Mouse (Mus musculus) adipocyte (in vitro differentiated cells): ENCODE data around the gene Coasy.
"Not testable (repeated sequence)": the region's sequence is repeated elsewhere in the genome, so short reads cannot be mapped to it uniquely, and the experiment has no call there.

Experiments
- DNase-seq: peaks from one replicate; pipeline ENCODE4 v3.0.0-alpha.2; 2016; ENCODE audit warnings: low spot score

The Coasy gene

DNA sequence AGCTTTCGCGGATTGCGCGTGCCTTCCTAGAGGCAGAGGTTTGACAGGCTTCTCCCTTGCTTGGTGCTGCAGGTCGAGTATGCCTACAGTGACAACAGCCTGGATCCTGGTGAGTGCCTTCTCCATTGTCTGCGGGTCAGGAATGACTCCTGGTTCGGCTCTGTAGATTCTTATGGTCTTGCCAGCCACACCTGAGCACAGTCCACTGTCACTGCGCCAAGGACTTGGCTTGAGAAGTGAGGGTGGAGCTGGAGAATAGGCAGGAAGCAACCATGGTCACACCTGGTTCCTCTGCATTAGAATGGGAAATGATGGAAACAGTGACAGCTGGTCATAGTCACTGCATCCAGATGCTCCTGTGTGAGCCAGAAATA, 5.3 kb downstream of the Coasy start:
- no peak for DNase-seq

DNA sequence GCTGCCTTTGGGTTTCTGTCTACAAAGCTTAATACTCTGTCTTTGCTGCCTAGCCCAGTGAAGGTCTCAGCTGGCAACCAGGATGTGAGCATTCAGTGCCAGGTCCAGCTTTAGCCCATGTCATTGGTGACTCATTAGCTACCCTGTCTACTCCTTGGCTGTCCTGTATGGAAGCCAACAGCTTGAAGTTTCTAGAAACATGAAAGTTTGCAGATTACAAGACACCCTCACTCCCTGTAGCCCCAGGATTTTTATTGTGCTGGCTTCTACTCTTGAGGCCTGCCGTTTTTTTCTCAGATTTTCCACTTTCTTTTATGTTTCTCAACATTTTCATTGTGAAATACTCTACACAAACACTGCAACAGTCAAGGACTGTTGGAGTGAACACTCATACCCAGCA, 7.6 kb downstream of the Coasy start:
- DNase-seq = peak; percentile 54

DNA sequence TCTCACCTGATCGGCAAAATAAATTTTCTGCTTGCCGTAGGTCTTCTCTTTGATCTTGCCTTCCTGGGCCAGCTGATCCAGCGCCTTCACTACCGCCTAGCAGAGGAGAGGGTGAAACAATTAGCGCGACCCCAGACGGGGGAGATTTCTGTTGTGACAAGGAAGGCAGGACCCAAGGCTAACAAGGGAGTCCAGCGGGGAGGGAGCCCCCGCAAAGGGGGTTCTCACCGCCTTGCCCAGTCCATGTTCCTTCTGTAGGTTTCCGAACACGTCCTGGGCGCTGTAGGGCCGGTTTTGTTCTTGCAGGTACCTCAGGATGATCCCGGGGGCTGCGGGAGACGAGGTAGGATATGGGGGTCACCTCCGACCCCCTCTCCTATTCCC, 12.6 kb downstream of the Coasy start:
- DNase-seq = no peak

DNA sequence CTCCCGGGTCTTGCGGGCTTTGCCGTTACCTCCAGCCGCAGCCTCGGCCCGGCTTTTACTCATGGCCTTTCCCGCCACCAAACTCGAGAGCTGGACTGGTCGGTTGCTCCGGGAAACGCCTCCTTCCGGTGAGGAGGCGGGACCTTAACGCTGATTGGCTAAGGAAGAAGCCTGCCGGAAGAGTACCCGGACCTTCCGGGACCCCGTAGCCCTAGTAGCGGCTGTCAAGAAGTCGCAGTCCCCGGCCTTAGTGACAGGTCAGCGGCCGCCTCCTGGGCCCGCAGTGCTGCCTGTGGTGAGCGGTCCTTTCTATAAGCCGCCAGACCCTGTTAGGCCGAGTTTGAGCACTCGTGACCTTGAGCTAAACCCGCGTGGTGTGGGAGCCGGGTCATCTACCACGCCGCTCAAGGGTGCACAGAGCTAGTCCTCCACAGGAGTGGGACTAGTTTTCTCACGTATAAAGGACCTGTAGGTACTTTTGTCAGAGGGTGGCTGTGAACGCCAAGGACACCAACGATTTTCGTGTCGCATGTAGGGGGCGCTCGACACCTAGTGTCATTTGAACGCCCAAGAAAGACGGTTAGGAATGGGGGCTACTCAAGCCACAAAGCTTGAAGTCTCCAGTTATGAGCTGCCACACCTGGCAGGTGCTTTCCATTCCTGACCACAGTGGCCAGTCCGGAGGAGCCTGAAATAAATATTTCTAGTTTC, 13.1 kb downstream of the Coasy start, which contains the start of gene Psmc3ip:
Psmc3ip (minus strand) TSS at position 123 of the 711 bp plus-strand sequence.
- DNase-seq = peak; percentile 96

DNA sequence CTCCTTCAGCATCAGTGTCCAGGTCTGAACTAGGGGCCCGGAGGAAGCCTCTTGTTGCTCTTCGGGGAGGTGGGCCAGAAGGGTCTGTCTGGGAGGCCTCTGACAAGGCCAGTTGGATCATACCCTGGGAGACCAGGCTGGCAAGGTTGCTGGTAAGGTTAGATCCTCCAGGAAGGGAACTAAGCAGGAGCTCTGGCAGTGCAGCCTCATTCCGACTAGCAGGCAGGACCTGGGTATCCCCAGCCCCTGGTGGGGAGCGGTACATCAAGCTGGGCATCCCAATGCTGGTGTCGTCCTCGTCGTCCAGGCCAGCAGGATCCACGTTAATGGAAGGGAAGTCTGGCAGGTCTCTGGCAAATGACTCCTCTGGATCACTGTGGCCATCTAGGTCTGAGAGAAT, 15.9 kb downstream of the Coasy start:
- no peak for DNase-seq

DNA sequence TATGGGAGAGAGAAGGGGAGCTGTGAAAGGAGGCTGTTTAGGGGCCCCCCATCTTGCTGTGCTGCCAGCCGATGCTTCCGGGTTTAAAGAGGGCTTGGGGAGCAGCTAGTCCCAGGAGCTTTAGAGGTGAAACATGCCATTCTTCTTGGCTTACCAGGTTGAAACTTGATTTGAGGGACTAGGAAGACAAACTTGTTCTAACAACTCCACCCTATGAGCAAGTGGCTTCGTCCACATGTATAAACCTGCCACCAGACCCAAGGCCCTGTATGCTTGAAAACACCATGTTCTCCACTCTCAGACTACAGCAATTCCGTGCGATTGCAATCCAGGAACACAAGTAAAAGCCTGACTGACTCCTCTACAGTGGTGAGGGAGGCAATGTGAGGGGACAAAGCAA, 20.6 kb downstream of the Coasy start:
- no peak for DNase-seq

DNA sequence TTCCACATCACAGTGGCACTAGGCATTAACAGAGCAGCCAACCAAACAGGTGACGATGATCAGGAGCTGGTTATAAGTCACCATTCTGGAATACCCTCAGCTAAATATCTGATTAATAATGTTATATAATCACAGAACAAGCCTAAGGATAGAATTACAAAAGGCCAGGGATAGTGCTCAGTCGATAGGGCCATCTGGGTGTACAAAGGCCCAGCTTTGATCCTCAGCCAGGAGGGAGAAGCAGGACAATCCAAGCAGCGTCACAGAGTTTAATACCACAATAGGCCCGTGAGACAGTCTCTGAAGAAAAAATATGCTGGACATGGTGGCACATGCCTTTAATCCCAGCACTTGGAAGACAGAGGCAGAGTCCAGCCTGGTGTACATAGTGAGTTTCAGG, 27.0 kb downstream of the Coasy start:
- DNase-seq = no peak

DNA sequence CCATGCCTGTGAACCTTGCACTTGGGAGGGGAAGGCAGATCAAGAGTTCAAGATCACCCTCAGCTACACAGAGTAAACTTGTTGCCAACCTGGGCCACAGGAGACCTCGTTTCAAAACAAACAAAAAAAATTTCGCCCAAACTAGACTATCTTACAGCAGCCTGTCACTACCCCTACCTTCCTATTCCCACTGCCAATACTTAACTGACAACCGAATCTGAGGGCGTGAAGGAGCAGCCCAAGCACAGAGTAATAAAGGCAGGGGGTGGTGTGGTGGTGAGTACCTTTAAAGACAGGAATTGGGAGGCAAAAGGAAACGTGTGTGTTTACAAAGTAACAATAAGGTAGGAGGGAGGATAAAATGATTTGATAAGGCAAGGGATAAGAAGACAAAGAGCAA, 28.3 kb downstream of the Coasy start:
- DNase-seq = no peak

DNA sequence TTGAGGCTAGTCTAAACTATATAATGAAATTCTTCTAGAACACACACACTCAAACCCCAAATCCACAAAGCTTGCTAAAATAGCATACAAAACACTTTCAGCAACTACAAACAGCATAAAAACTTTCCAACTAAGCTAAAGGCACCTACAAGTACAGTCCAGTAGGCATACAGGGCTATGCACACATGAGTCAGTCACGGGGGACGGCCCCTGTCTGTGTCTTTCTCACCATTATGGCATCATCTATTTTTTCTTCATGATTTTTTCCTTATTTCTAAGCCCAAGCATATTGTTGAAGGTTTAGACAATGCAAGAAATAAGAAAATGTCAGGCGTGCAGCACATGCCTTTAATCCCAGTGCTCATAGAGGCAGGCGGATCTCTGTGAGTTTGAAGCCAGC, 28.8 kb downstream of the Coasy start:
- no peak for DNase-seq

DNA sequence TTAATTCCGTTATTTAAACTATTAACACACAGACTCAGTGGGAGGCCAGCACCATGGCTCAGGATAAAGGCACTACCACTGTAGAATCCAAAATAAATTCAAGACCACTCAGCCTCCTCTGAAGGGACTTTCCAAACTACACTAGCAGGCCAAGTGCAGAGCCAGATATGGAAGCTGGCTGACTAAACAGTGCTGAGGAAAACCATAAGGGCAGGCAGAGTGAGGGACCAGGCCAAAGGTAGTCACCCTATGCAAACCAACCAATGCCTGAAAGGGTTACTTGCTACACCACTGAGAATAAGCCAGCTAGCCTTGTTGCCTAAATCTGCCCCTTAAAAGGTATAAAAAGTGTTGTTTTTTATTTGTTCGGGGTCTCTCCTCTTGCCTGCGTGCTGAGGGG, 29.8 kb downstream of the Coasy start:
- DNase-seq = no peak

DNA sequence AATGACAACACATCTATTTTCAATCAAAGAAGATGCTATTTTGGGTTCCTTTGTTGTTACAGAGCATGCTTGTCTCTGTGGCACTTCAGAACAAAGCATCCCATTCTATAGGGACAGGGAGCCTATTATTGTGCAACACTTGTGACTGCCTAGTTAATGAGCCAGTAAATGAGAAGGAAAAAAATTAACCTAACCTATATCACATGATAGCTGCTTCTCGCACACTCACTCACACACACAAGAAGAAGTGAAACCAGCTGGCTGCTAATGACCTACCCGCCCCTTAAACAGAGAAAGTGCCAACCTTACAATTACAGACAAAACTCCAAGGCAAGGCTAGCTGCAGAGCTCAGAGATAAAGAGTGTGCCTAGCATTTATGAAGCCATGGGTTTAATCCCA, 33.2 kb downstream of the Coasy start:
- DNase-seq = no peak

DNA sequence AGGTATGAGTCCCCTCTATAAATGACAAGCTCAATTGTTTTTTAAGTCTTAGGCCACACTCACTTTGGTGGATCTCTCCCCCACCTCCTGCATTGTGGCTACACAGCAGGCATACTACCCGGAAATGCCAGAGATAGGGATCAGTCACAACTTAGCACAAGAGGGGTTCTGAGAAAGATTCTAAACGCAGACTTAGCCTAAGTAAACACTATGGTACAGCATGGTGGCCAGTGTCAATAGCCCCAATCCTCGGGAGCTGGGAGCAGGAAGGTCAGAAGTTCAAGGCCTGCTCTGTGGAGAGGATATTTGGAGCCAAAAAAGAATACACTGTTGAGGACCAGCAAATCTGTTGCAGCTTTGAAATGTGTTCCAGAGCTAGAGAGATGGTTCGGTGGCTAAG, 35.7 kb downstream of the Coasy start:
- no peak for DNase-seq

DNA sequence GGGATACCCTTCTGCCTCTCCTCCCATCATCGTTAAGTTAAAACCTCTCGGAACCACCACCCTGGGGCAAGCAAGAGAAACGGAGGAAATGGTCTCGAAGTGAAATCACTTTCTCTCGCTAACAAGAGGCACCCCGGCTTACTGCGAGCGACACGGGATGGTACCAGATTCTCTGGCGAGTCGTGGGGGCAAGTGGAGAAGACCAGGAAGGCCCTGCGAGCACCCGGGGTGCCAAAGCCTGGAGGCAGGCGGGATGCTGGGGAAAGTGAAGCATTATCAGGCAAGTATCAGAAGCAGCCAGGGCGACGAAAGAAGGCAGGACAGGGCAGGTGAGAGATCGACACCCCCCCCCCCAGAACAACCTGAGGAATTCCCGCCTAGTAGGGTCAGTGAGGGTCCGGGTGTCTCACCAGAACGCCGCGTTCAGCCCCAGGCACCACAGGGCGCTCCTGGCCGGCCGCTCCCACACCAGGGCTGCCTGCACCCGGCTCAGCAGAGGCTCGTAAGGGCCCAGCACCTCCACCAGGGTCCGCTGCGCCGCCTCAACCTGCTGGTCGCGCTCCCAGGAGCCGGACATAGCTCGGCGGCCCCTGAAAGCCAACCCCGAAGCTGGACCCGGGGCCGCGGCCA, 36.9 kb downstream of the Coasy start:
- DNase-seq = peak; percentile 33

DNA sequence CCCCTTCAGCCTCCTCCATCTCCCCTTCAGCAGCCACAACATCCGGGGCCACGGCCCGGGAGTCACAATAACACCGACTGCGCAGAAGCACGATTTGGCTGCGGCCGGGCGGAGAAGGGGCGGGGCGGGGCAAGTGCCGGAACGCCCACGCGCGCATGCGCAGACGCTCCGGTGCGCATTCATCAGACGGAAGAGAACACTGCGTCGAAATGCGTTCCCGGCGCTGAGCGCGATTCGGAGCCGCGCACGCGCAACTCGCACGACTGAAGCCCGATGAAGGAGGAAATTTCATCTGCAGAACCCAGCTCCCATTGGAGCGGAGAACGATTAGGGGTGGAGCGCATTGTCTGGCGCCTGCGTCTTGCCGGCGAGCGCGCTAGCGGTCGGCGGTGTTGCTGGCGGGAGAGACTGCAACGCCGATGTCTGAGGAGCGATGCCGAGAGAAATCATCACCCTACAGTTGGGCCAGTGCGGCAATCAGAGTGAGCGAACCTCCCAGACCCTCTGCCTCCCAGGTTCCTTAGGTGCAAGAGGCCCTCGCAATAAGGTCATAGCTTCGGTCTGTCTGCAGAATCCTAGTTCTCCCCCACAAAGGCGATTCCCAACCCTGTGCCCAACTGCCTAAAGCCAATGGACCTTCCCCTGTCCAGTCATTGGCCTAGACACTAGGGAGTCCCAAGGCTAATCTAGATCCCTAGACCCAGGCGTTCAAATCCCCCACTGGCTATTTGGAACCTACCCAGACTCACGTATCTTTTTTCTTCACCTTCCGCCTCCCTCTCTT, 37.6 kb downstream of the Coasy start, which contains the start of the genes Retreg3 and Tubg1:
Retreg3 (minus strand) TSS at position 133 of the 784 bp plus-strand sequence.
Tubg1 (plus strand) TSS at position 178 of the 784 bp plus-strand sequence.
- peak; percentile 99 for DNase-seq

DNA sequence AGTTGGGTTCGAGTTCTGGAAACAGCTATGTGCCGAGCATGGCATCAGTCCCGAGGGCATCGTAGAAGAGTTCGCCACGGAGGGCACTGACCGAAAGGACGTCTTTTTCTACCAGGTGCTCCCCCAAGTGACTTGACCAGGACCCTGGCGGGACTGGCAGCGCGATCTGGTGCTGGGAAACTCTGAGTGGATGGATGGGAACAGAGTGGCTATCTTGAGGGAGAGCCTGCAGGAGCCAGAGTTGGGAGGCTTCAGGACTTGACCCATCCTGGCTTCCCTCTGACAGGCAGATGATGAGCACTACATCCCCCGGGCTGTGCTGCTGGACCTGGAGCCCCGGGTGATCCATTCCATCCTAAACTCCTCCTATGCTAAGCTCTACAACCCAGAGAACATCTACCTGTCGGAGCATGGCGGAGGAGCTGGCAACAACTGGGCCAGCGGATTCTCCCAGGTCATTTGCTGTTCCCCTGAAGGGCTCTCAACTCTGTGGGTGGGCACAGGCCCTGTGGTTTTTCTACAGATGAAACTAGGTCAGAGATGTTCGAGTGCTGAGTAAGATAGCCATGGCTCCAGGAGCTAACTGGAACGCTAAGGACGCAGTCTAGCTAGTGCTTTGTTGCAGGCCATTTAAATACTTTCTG, 38.3 kb downstream of the Coasy start:
- DNase-seq = no peak

DNA sequence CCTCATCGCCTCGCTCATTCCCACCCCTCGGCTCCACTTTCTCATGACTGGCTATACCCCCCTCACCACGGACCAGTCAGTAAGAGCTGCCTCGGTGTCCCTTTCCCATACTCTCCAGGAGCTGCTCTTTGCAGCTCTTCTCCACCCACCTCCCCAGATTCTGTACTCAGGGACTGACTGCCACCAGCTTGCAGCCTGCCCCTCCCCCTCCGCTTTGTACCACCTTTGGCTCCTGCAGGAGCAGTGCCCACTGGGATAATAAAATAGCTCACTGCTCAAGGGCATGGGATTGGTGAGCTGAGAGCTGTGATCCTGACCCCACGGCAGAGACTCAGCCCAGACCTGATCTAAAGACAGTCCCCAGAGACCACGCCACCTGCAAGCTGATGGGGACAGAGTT, 42.1 kb downstream of the Coasy start:
- not testable (repeated sequence) for DNase-seq

DNA sequence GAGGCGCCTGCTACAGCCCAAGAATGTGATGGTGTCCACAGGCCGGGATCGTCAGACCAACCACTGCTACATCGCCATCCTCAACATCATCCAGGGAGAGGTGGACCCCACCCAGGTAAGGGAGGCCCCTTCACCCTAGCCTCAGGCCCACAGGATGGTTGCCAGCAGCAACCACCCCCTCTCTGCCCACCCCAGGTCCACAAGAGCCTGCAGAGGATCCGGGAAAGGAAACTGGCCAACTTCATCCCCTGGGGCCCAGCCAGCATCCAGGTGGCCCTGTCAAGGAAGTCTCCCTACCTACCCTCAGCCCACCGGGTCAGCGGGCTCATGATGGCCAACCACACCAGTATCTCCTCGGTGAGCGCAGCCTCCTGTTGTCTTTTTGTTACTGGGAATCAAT, 42.6 kb downstream of the Coasy start:
- DNase-seq = not testable (repeated sequence)

DNA sequence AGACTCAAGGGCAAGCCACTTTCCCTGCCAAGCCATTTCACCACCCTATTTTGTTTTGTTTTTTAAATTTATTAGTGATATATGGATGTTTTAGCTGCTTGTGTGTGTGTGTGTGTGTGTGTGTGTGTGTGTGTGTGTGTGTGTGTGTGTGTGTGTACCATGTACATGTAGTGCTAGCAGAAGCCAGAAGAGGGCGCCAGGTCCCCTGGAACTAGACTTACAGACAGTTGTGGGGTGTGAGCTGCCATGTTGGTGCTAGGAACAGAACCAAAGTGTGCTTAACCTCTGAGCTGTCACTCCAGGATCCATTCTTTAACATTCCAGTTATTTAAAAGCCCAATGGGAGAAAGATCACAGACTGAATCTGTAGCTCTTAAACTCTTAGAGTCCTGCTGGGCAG, 44.7 kb downstream of the Coasy start:
- no peak for DNase-seq

DNA sequence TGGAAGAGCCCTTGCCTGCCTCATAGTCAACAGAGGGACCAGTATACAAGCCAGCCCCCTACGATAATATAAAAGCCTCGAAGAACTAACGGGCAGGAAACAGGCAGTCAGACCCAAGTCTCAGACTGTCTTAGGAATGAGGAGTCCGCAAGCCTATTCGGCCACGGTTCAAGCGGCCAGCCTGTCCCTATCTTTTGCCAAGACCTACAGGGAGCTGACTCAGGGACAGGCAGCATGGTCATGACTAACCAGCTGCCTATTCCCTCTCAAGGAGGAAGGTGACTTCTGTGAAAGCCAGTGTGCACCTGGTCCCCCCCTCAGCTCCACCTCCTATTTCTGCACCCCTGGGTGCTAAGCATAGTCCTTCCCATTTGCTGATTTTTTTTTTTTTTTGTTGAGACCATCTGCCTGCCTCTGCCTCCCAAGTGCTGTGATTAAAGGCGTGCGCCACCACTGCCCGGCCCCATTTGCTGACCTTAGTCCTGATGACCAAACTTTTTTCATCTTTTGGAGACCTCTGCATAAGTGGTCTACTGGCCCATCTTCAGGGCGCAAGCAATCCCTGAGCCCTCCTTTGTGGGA, 46.7 kb downstream of the Coasy start:
- DNase-seq = no peak

DNA sequence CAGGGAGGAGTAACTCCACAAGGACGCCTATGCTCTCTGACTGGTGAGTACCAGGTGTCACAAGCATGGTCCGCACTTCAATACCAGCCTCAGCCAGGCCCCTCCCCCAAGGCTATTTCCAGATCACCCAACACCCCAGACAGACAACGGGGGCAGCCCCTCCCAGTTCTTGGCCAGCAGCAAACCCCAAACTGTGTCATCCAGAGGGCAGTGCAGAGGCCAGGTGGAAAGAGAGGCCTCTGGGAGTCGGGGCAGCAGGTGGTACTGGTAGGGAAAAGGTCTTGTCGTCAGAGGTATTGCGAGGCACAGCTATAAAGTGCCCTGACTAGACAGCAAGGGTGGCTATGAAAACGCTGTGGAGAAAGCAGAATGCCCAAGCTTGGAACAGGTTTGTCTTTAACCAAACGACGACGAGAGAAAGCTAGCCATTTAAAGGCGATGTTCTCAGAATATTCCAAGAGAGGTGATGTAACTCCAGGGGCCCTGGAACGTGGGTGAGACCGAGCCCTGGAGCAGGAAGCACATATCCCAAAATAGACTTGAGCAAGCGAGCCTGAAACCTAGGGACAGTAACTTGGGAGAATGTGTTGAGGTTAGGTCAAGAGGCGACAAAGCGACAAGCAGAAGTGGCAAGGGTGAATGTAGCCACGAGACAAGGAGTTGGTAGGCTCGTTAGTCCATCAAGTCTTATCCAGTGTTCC, 47.8 kb downstream of the Coasy start:
- DNase-seq = peak; percentile 35

DNA sequence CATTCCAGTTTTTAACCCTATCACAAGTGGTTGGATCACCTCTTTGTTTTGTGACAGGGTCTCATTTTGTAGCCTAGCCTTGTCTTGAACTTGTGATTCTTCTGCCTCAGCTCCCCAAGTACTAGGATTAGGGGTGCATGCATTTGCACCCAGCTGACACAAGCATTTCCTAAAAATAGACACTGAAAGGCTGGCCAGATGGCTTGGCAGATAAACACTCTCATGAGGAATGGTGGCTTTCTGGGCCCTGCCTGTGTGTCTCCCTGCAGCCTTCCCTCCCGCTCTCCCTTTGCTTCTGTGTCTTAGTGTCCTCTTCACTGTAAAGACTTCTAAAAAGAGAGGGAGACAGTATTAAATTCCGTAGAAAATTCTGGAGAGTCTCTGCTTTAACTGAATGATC, 48.8 kb downstream of the Coasy start:
- peak; percentile 69 for DNase-seq

DNA sequence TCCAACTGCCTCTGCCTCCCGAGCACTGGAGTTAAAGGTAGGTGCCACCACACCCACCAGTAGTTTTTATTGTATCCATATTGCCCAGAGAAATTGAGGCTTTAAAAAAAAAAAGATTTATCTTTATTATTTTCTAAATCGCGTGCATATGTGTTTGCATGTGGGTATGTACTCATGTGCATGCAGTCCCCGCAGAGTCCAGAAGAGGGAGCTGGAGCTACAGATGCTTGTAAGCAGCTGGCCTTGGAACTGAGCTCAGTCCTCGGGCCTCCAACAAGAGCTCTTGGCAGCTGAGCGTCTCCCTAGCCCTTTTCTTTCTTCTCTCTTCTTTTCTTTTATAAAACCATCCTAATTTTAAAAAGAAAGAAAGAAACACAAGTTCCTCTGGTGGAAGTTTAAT, 49.3 kb downstream of the Coasy start:
- DNase-seq = peak; percentile 61
